8 mouse cellular contexts compared by ENCODE assay signal in the genomic region with DNA sequence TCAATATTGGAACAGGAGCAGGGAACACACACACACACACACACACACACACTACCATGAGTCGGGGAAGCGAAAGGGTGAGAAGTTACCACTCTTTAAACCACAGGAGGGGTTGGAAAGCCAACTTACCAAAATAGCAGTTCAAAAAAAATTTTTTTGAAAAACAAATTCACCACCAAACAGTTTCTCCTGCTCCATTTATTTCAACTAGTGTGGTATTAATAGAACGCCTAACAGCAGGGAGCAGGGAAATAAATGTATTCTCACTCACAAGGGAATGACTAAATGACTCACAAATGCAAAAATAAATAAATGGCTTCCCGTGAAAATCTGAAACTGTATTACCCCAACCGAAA.
DNase-seq lines count a peak whose midpoint lies in the region; ATAC-seq and TF ChIP-seq lines count a peak whose summit lies in the region.

No protein-coding gene starts in this region.

- ATAC-seq in hindbrain, embryonic 15.5 days (ENCODE audit: low FRiP score, low read depth): no peak
- no peak for ATAC-seq in neural tube, embryonic 12.5 days (ENCODE audit: low FRiP score, low read depth)

- peak overlapping the region; percentile 36 for H3K4me2 ChIP-seq in hindbrain, embryonic 15.5 days
- H3K4me2 ChIP-seq in neural tube, embryonic 12.5 days (replicated peaks): peak overlapping the region; percentile 39; the same call in 1 of the 2 replicates

- H3K9me3 ChIP-seq in hindbrain, embryonic 15.5 days: no peaks in the 10 kb centered on the region
- H3K9me3 ChIP-seq in neural tube, embryonic 12.5 days: no peaks in the 10 kb centered on the region

- intact Hi-C loops in left cerebral cortex, adult 2 months (cut with DNase I): no loop called here

- H3K36me3 ChIP-seq in hindbrain, embryonic 15.5 days: no peaks in the 10 kb centered on the region
- H3K36me3 ChIP-seq in neural tube, embryonic 12.5 days: no peaks in the 10 kb centered on the region

- no peak for TF ChIP-seq CTCF in left cerebral cortex, adult 2 months (IDR thresholded peaks at IDR 0.05)

- H3K9ac ChIP-seq in hindbrain, embryonic 15.5 days: peak overlapping the region; percentile 27
- no peak overlapping the region for H3K9ac ChIP-seq in neural tube, embryonic 12.5 days

- H3K27me3 ChIP-seq in hindbrain, embryonic 15.5 days: no peaks in the 10 kb centered on the region
- no peaks in the 10 kb centered on the region for H3K27me3 ChIP-seq in neural tube, embryonic 12.5 days (replicated peaks)

- 38% methylated on average over 5 of the region's 5 CpGs for WGBS in hindbrain, embryonic 15.5 days
- 56% methylated on average over 5 of the region's 5 CpGs for WGBS in neural tube, embryonic 12.5 days

- no peak for DNase-seq in left cerebral cortex, adult 2 months (ENCODE audit: extremely low spot score in 1 of 2, low spot score in 2 of 2)
- no peak for DNase-seq in left cerebral cortex, adult 18-20 months (ENCODE audit: low spot score in 2 of 2)
- DNase-seq in fibroblast of lung, adult 2 months (ENCODE audit: low read depth): peak; percentile 90
- no peak for DNase-seq in yolk sac, embryonic 10.5 days (ENCODE audit: low spot score)
- DNase-seq in c-Kit-positive CD71-positive TER-119-positive erythroid progenitor cells, embryonic 14.5 days (ENCODE audit: low spot score): no peak
- no peak for DNase-seq in cerebellum, adult 18-20 months

- no peak overlapping the region for H3K4me3 ChIP-seq in left cerebral cortex, adult 2 months
- H3K4me3 ChIP-seq in hindbrain, embryonic 15.5 days: no peak overlapping the region
- no peak overlapping the region for H3K4me3 ChIP-seq in neural tube, embryonic 12.5 days

- peaks cover 35% of the 10 kb centered on the region for H3K4me1 ChIP-seq in hindbrain, embryonic 15.5 days (replicated peaks)
- peaks cover 25% of the 10 kb centered on the region for H3K4me1 ChIP-seq in neural tube, embryonic 12.5 days

- peak overlapping the region; percentile 83 for H3K27ac ChIP-seq in left cerebral cortex, adult 2 months
- peak overlapping the region; percentile 66 for H3K27ac ChIP-seq in hindbrain, embryonic 15.5 days (replicated peaks)
- no peak overlapping the region for H3K27ac ChIP-seq in neural tube, embryonic 12.5 days
